Mouse (Mus musculus) CD4-positive, CD25-positive, alpha-beta regulatory T cell, adult 4 months (primary cell): ENCODE data around the gene Arsg. TPM values are rescaled to one million over a fixed set of nuclear protein-coding genes. Genes with fewer than 3 reads are reported as not detected.
"Not testable (repeated sequence)": the region's sequence is repeated elsewhere in the genome, so short reads cannot be mapped to it uniquely, and the experiment has no call there.

ENCODE experiments used
- ATAC-seq: one replicate; pipeline ENCODE4 v1.8.0; 2017
- polyA plus RNA-seq, 2 experiments: library from polyadenylated mRNA; unstranded; fragments of 100-300 nt; shearing (Covaris generic); gene quantifications; one replicate each; pipeline ENCODE4 v1.2.1; 2017

Gene Arsg
- polyA plus RNA-seq, 2 experiments from 2014 or later: 4.5 to 7.1 TPM

- no peak for ATAC-seq
Measured at GRCm38 (mm10) chr11:109587019-109587418, 113.8 kb downstream of the Arsg start.

GRCm38 (mm10) chr11:109587638-109588374 is 114.6 kb downstream of the Arsg start:
- ATAC-seq: no peak

GRCm38 (mm10) chr11:109590012-109590411 is 116.8 kb downstream of the Arsg start:
- ATAC-seq: no peak

GRCm38 (mm10) chr11:109591511-109591910 is 118.3 kb downstream of the Arsg start:
- peak; percentile 75 for ATAC-seq

GRCm38 (mm10) chr11:109593200-109593981 is 120.2 kb downstream of the Arsg start:
- ATAC-seq: no peak

GRCm38 (mm10) chr11:109594761-109595160 is 121.6 kb downstream of the Arsg start:
- ATAC-seq: no peak

GRCm38 (mm10) chr11:109598778-109599570 is 125.8 kb downstream of the Arsg start:
- ATAC-seq: no peak

GRCm38 (mm10) chr11:109607600-109607999 is 134.4 kb downstream of the Arsg start:
- ATAC-seq: no peak

GRCm38 (mm10) chr11:109608976-109609625 is 135.9 kb downstream of the Arsg start:
- ATAC-seq: no peak

GRCm38 (mm10) chr11:109610046-109610794 is 137.0 kb downstream of the Arsg start:
- ATAC-seq: no peak

GRCm38 (mm10) chr11:109610795-109611302 is 137.7 kb downstream of the Arsg start:
- peak; percentile 1 for ATAC-seq

- ATAC-seq: peak; percentile 86
Measured at GRCm38 (mm10) chr11:109611303-109612149, 138.4 kb downstream of the Arsg start, which contains the start of gene Wipi1. Gene Wipi1 (minus strand): TSS chr11:109611967.

- ATAC-seq: no peak
Measured at GRCm38 (mm10) chr11:109612871-109613529, 139.8 kb downstream of the Arsg start.

- ATAC-seq: no peak
Measured at GRCm38 (mm10) chr11:109615286-109615685, 142.1 kb downstream of the Arsg start.

- ATAC-seq: no peak
Measured at GRCm38 (mm10) chr11:109616352-109616751, 143.2 kb downstream of the Arsg start.

- ATAC-seq: no peak
Measured at GRCm38 (mm10) chr11:109616766-109617165, 143.6 kb downstream of the Arsg start.

- not testable (repeated sequence) for ATAC-seq
Measured at GRCm38 (mm10) chr11:109619055-109619454, 145.9 kb downstream of the Arsg start.

GRCm38 (mm10) chr11:109620356-109620755 is 147.2 kb downstream of the Arsg start:
- ATAC-seq: no peak

- ATAC-seq: peak; percentile 68
Measured at GRCm38 (mm10) chr11:109621183-109621582, 148.0 kb downstream of the Arsg start.

GRCm38 (mm10) chr11:109622518-109623037 is 149.4 kb downstream of the Arsg start:
- no peak for ATAC-seq
